Mouse (Mus musculus) kidney, adult 2 months (tissue): ENCODE results near the gene Cenpp.

Experiments
- CTCF ChIP-seq: fragments of 200-500 bp; conservative IDR thresholded peaks from 2 replicates; pipeline ENCODE4 v1.5.1; 2011; ENCODE audit warnings: low read depth, mild to moderate bottlenecking, control low read depth, low read length, moderate library complexity, mixed read lengths; ENCODE audit not compliant: insufficient read depth, insufficient read length
- POLR2A ChIP-seq: fragments of 200-500 bp; IDR thresholded peaks from one replicate; pipeline ENCODE4 v1.6.1; 2011; ENCODE audit warnings: low read depth, low read length, control low read depth

- TF ChIP-seq CTCF, result no peak
- TF ChIP-seq POLR2A, result no peak
Observed at GRCm38 (mm10) chr13:49546517-49546916, 106.1 kb downstream of the Cenpp start.
